Mouse (Mus musculus) CD4-positive helper T cell, adult 2 months (primary cell): Measurements from ENCODE around the gene Fzd10.

Experiments used
- DNase-seq: peaks from one replicate; pipeline ENCODE4 v3.0.0-alpha.2; 2012; ENCODE audit warnings: low read depth, missing footprints, low spot score

Gene Fzd10

DNA sequence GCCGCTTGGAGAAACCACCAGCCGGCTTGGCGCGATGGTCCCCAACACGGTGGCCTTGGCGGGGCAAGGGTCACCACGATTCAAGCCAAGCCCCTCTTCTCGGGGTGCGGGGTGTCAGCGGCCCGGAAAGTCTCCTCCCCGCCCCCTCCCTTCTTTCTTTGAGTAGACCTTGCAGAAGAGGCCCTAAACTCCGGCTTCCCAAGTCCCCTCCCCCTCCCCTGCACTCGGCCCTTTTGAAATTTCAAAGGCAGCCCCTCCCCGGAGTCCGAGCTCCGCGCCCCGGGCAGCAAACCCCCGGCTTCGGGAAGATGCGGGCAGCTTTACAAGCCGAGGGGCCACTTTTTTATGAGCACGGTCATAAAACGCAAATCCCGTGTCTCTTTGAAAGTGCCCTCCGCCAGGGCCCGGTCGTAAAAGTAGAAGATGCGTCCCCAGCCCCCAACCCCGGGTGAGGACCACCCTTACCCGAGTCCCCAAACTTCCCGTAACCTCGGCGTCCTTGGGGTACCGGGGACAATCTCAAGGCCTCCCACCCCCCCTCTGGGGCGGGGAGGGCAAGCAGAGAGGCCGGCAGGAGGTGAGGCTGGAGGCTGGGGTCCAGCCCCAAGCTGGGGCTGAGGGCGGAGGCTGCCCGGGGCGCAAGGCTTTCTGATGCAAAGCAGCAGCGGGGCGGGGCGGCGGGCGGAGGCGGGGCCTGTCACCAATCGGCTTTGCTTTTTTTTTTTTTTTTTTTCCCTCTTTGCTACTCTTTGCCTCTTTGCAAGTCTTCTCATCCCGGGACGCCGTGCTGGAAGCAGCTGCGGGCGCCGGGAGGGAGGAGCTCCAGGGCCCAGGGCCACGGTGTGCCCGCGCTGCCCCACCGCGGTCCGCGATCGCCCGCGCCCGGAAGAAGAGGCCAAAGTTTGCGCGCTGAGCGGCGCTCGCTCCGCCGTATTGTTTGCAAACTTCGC lies at the start of gene Fzd10:
Gene Fzd10, plus strand, starts transcription at position 773 of the 950 bp plus-strand sequence.
- DNase-seq, result no peak

DNA sequence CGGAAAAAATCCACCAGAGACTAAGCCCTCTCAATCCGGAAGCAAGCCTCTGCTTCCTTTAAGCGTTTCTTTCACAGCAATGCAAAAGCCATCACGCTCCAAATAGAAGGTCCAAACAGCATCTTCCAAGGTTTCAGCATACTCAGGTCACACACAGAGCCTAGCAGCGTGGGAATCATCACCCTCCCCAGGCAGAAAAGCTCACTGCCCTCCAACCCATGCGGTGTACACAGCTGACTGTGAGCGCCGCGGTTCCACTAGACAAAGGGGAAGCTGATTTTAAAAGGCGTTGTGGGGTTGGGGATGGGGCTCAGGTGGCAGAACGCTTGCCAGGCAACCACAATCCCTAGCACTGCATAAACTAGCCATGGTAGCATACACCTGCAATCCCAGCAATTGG lies 49.2 kb upstream of the Fzd10 start:
- no peak for DNase-seq

DNA sequence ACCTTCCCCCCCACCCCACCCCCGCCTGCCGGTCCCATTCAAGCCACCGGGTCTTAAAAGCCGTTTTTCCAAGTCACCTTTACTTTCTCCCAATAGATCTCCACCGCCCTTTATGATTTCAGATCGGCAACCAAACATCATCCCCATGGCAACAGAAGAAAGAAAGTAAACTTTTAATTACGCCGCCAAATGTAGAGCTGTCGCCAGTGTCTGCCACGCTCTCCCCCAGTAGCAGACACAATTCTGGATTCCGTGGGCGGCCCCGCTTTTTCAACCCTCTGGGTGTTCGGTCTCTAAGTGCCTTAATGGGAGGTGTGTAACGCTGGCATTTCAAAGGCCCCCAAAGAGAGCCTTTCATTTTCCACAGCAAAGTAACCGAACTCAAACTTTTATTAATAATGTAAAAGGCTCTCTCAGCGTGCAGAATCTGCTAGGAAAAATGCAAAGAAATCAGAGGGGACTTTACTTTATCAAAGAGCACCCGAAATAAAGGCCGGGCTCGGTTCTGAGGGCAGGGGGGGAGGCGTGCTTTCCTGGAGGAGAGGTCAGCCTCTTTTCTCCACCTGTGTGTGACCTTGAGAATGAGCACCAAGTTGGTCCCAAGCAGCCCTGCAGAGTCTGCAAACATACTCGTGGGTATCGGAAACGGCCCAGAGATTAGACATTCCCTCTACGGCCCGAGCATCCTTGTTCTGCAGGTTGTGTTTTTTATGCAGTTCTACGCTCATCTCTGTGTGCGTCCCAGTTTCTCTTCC lies 48.3 kb upstream of the Fzd10 start:
- no peak for DNase-seq

DNA sequence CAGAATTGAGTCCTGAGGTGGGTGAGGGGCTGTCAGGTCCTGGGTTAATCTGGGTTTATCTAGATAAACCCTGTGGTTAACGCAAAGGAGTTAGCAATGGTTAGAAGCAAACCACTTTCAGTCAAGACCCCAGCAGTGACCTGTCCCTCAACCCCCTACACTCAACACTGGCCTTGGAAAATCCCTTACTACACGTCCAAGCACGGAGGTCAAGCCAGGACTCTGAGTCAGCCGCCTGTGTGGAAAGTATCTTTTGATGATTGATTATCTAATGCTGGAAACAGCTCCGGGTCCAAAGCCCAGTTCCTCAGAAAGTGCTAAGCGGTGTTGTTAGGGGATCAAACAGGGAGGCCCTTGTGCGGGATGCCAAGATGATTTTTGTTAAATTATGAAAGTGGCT lies 42.5 kb upstream of the Fzd10 start:
- DNase-seq, result no peak

DNA sequence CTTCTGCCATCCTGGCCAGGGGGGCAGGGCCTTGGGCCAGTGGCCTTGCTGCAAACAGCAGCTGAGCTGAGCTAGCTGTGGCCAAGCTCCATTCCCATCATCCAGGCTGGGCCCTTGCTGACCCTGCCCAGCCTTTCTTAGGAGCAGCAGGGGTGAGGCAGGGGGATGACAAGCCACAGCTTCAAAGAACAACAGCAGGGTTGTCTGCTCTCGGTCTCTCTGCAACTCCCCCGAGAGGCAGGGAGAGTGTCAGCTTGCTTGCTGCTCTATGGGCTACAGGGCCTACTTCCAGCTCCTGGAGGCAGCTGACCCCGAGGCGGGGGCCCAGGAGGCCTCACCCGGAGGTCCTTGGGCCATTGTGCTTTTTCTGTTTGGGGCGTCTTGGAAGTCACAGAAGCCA lies 33.3 kb upstream of the Fzd10 start:
- DNase-seq, result no peak

DNA sequence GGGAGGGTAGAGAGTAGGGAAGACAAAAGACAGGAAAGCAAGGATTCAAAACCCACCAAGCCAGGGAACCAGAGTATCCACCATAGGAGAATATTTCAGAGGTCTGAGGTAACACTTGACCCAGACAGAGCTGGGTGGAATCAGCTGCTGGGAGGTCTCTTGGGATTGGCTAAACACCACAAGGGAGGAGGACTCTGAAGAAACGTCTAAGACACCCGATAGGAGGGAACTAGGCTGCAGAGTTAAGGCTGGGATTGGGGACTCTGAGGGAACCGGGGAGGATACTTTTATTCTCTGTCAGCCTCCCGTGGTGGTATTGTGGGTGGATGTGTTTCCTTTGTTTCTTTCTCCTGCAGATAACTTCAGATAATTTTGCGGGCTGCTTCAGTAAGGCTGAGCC lies 31.7 kb upstream of the Fzd10 start:
- DNase-seq, result peak; percentile 13

DNA sequence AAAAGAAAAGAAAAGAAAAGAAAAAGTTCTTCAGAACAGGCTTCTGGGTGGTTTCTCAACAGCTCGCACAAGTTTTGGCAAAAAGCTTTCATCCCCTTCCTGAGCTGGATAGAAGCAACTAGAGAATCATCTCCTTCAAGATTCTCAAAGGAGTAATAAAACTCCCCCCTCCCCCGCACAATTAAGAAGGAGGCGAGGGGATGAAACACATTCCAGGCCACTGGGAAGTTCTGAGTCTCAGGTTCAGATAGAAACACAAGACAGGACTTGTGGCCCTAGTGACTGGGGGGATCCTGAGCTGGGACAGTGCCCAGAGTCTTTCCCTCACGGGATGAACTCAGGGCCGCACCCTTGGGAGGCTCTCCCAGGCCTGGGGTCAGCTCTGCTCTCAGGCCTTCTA lies 30.6 kb upstream of the Fzd10 start:
- DNase-seq, result no peak

DNA sequence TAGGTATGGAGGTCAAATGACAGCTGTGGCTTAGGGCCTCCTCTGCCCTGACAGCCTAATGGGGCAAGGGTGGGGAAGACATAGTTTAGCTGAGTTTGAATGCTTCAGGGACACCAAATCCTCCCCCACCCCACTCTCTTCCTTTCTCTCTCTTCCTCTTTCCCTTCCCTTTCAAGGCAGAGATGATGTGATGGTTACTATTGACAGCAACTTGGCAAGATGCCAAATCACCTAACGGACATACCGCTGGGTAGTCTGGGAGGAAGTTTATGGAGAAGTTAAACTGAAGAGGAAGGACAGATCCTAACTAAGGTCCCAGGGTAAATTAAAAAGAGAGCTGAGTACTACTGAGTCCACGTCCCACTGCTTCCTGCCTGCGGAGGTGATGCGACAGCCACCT lies 29.8 kb upstream of the Fzd10 start:
- no peak for DNase-seq

DNA sequence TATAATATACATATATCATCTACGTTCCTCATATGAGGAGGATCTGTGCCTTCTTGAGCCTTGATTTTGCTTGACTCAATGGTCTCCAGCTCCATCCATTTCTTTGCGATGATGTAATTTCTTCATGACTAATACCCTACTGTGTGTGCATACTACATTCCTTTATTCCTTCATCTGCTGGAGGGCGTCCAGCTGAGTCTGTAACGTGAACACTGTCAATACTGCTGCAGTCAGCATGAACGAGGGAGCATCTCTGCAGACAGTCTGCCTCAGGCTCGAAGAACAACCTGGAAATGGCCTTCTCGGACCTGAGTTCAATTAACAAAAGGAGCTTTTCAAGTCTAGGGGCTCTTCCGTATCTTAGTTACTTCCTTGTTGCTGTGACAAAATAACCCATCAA lies 28.9 kb upstream of the Fzd10 start:
- DNase-seq, result no peak

DNA sequence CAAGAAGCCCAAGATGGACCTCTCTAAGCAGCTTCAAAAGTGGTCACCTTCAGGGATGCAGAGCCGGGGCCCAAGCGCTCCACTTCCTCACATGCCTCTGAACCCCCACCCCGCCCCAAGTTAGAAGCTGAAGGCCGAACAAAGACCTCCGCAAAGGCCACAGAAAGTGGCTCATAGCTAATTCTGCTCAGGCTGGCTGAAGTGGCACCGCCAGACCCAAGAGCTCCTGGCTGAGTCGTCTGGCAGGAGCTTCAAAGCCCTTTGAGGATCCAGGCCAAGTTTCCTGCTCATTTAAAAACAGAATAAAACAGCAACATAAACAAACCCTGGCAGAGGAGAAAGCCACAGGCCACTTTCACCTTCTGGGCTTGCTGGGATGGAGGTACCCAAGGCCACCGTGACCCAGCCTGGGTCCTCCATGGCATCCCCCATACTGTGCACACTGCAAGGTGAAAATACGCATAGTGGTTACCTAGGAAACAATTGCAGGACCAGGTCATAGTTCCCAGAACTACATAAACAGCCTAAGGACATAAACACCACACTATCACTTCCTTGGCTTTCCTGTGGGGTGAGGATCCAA lies 24.6 kb upstream of the Fzd10 start:
- no peak for DNase-seq

DNA sequence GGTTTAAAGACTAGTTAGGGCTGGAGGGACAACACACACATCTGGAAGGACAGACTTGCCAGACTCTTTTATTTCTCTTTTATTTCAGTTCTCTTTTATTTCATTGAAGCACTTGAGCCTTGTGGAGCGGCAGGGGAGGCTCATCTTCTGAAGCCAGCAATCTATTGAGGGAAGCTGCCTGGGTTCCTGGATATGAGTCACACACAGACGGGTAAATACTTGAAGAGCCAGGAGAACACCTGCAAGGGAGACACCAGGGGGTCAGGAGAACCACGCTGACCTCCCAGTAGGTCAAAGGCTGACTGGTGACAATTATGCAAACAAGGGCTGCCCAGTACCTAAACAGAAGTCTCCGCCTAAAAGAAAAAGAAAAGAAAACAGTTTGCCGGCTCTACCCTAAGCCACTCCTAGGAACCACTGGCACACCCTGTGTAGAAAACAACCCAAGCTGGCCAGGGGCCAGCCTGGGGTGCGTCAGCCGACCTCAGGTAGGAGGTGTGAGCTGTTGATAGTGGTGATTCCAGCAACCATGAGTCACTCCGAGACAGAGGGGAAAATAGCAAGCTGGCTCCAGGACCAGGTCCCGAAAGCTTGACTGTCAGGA lies 21.5 kb upstream of the Fzd10 start:
- no peak for DNase-seq

DNA sequence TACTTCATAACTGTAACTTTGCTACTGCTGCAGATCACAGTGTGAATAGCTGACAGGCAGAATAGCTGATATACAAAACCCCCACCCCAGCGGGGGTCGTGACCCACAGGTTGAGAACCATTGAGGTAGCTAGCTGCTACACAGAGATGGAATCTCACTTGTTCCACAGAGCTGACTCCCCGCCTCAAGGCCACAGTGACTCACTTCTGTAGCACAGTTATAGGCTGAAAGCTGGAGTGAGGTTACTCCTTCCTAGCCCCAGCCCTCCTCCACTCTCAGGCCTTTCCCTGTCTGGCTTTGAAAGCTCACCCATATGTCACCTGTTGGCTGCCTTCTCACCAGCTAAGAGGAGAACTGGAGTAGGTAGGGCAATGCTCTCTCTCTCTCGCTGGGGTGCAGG lies 19.7 kb upstream of the Fzd10 start:
- DNase-seq, result no peak

DNA sequence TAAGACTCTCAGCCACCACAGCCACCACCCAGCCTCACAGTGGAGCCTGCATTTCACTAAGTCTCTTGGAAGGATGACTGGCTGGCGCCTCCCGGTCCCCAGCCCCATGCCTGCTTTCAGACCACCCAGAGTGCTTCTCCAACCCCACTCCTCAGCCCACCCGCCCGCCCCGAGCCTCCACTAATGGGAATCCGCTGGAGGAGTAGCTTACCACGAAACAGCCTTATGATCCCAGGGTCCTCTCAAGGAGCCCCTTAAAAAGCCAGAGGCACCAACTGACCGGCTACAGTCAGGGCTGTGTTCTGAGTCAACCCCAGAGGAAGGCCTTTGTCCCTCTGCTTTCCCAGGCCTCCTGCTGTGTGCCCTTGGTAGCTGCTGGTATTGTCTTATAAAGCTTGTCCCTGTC lies 19.1 kb upstream of the Fzd10 start:
- DNase-seq, result no peak

DNA sequence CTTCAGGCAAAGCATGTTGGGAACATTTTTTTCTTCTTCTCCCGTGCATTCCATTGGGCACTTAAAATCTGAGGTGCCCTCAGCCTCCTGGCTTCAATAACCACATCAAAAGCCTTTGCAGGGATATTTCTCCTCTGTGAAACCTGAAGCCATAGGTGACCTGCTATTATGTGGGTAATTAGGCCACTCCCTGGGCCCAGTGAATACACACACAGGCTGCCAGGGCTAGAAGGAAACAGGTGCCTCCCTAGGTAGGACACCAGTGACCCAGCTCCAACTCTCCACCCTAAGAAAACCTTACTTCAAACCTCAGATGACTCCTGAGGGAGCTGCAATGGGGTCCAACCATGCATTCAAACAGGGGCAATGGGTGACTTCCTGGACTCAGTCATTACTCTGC lies 11.4 kb upstream of the Fzd10 start:
- DNase-seq, result no peak

DNA sequence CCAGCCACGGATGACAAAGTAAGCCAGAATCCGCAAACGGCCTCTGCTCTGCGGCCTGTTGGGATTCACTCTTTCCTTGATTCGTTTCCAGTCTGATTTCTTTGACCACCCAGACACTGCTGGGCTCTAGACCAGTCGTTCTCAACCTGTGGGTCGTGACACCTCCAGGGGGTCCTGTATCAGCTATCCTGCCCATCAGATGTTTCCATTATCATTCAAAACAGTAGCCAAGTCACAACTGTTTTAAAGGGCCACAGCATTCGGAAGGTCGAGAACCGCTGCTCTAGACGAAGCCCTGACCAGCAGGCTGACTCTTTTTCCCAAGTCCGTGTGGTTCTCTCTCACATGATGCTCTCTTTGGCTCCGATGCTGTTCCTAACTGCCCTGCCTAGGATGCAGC lies 7.2 kb upstream of the Fzd10 start:
- DNase-seq, result no peak

DNA sequence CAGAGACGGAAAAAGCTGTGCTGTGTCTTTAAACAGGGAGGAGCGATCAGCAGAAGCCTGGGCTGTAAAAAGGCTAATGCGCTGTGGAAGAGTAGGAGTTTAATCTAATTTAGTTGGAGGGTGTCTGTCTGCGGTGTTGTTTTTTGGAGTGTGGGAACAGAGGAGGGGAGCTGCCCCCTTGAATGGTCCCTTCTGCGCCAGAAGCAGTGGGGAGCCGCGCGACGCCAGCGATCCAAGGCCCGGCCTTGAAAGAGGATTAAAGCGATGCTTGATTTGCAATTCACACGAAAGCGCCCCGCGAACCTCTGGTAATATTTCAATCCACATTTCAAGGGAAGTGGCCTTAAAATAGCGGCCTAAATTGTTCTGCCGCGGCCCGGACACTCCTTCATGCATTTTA lies 3.8 kb upstream of the Fzd10 start:
- DNase-seq, result no peak

DNA sequence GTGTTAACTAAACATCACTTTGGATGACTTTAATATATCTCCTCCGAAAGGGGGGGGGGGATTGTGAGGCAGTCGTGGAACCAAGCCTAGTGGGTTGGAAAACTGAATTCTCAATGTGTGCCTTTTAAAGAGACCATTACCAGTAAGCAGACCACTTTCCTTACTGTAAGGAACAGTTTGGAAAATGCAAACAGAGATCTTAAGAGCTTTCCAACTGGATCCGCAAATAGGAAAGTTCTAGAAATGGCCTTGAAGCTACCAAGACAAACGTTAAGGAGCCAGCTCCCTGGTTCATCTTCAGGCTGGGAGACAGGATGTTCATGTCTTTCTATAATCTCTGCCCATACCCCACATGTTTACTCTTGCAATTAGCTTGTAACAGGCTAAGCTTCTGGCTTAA lies 3.3 kb upstream of the Fzd10 start:
- DNase-seq, result no peak

DNA sequence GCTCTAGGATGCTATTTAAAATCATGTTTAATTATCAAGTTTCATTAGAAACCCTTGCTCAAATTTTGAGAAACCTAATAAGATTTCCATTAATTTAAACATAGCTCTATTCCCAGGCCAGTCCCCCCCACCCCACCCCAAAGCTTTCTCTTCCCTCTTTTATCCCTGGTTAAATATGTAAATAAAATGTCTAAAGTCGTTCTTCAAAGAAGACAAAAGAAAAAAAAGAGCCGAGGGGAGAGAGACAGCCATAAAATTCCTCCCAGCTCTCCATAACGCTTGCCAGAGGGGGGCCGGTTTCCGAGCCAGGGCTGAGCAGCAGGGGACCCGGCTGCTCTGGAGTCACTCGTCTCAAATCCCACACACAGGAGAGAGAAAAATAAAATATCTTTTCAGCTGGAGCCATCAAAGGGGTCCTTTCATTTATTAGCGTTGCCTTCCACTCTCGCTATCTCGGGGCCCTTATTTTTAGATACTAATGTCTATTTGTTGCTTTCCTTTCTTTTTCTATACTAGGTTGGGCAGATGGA lies 2.4 kb upstream of the Fzd10 start:
- no peak for DNase-seq

DNA sequence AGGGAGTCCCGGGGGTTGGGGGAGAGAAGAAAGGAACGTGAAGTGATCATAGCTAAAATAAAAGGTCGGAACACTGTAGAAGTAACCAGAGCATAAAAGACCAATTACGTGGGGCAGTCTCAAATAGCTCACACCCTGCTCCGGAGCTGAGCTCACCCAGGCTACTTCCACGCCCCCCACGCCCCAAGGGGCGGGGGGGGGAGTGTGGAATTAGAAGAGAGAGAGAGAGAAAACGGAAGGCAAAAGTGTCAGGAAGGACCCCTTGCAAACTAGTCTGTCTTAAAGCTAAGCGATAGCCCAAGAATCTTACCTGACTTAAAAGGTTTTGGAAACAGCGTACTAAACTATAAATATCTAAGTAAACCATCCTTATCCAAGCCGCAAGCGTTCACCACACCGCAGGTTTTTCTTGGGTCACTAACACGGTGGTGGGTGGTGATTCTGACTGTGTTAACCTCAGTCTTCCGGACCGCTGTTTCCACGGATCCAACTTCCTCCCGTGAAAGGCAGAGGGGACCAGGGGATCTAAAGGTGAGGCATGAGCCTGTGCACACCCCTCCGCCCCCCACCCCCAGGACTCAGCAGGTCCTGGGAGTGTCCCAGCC lies 1.8 kb upstream of the Fzd10 start:
- DNase-seq, result no peak

DNA sequence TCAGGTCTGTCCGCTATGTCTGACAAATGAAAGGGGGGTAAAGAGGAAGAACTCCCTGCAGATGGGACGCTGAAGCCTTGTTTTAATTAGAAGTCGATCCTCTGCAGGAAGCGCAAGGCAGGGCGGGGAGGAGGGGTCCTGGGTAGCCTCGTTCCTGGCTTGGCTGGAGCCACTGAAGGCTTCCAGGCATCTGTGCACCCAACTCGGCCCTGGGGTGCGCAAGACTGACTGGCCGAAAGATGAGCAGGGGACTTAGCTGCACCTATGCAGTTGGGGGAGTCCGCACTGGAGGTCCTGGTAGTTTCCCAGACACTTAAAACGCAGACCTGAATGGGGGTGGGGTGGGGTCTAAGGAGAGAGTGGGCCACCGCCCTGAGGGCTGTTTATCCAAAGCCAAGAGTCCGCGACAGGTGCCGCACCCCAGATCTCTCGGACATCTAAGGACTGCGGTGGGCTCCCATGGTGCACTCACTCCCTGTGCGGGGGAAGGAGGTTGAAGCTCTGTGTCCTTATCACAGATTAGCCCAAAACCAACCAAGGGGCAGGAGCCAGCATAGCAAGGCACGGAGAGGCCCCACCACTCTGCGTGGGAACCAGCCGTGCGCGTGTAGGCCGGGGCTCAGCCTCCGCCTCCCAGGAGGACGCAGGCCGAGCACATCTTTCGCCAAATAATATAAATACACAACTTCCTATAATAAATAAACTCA lies 1.1 kb upstream of the Fzd10 start:
- no peak for DNase-seq
